Comparison of ENCODE assay signal across 8 mouse cellular contexts in genomic region chr6:125620764-125621163, GRCm38 (mm10).
DNase-seq lines count a peak whose midpoint lies in the region; ATAC-seq lines count a peak whose summit lies in the region.

No protein-coding gene starts in this region.

- peaks cover 5% of the 10 kb centered on the region; the same call in 1 of the 2 replicates for H3K4me1 ChIP-seq in hindbrain, embryonic 10.5 days (replicated peaks)
- H3K4me1 ChIP-seq in hindbrain, embryonic 12.5 days, result no peaks in the 10 kb centered on the region
- H3K4me1 ChIP-seq in limb, embryonic 13.5 days, result no peaks in the 10 kb centered on the region

- no peak overlapping the region for H3K4me3 ChIP-seq in hindbrain, embryonic 10.5 days
- H3K4me3 ChIP-seq in hindbrain, embryonic 12.5 days, result no peak overlapping the region
- H3K4me3 ChIP-seq in limb, embryonic 13.5 days, result no peak overlapping the region

- H3K4me2 ChIP-seq in hindbrain, embryonic 12.5 days (replicated peaks), result no peak overlapping the region
- no peak overlapping the region for H3K4me2 ChIP-seq in limb, embryonic 13.5 days (replicated peaks)

- H3K27ac ChIP-seq in hindbrain, embryonic 10.5 days, result no peak overlapping the region
- H3K27ac ChIP-seq in hindbrain, embryonic 12.5 days, result no peak overlapping the region
- no peak overlapping the region for H3K27ac ChIP-seq in limb, embryonic 13.5 days

- no peaks in the 10 kb centered on the region for H3K9me3 ChIP-seq in hindbrain, embryonic 10.5 days
- no peaks in the 10 kb centered on the region for H3K9me3 ChIP-seq in hindbrain, embryonic 12.5 days (replicated peaks)
- no peaks in the 10 kb centered on the region for H3K9me3 ChIP-seq in limb, embryonic 13.5 days

- no peak overlapping the region for H3K9ac ChIP-seq in hindbrain, embryonic 12.5 days
- H3K9ac ChIP-seq in limb, embryonic 13.5 days, result no peak overlapping the region

- peak; percentile 36 for DNase-seq in hindbrain, embryonic 10.5 days (ENCODE audit: low spot score)
- peak; percentile 40 for DNase-seq in Muller cell, postnatal 12 days (ENCODE audit: inconsistent ontology term)
- DNase-seq in forelimb bud, embryonic 11.5 days (ENCODE audit: low read depth, low spot score), result peak; percentile 60
- no peak for DNase-seq in spleen, adult 12 weeks (ENCODE audit: low spot score)
- no peak for DNase-seq in urinary bladder, postnatal 14 days (ENCODE audit: low spot score)
- DNase-seq in testis, postnatal 14 days (ENCODE audit: low spot score), result no peak

- no peaks in the 10 kb centered on the region for H3K36me3 ChIP-seq in hindbrain, embryonic 10.5 days
- no peaks in the 10 kb centered on the region for H3K36me3 ChIP-seq in hindbrain, embryonic 12.5 days
- H3K36me3 ChIP-seq in limb, embryonic 13.5 days, result no peaks in the 10 kb centered on the region

- WGBS in hindbrain, embryonic 10.5 days, result 51% methylated on average over 6 of the region's 6 CpGs
- 50% methylated on average over 6 of the region's 6 CpGs for WGBS in hindbrain, embryonic 12.5 days
- WGBS in limb, embryonic 13.5 days, result 43% methylated on average over 6 of the region's 6 CpGs

- no peak for ATAC-seq in hindbrain, embryonic 12.5 days (ENCODE audit: low FRiP score)
- 0 out of 2 replicates have a peak, but pooled peaks have one; percentile 48 for ATAC-seq in limb, embryonic 13.5 days (ENCODE audit: low FRiP score, low read depth)

- H3K27me3 ChIP-seq in hindbrain, embryonic 10.5 days (ENCODE audit: insufficient read depth, poor library complexity, severe bottlenecking), result no peaks in the 10 kb centered on the region
- no peaks in the 10 kb centered on the region; the same call in 1 of the 2 replicates for H3K27me3 ChIP-seq in hindbrain, embryonic 12.5 days
- peaks cover 5% of the 10 kb centered on the region; the same call in 1 of the 2 replicates for H3K27me3 ChIP-seq in limb, embryonic 13.5 days

Comparison
In these comparisons a context has a peak if more than half of its experiments do, and no peak if none do; other contexts are left out.
1. DNase-seq: peak in hindbrain, embryonic 10.5 days (single experiment), Muller cell, postnatal 12 days (single experiment) and forelimb bud, embryonic 11.5 days (single experiment); none in spleen, adult 12 weeks (single experiment), urinary bladder, postnatal 14 days (single experiment) and testis, postnatal 14 days (single experiment).